Mouse (Mus musculus) cortical plate, adult 2 months (tissue): ENCODE measurements around the gene Vmn1r234.

ENCODE experiments used
- CTCF ChIP-seq: fragments of 200-500 bp; IDR thresholded peaks from 2 replicates; pipeline ENCODE4 v1.5.1; 2011; ENCODE audit warnings: mild to moderate bottlenecking, control low read depth, low read length; ENCODE audit not compliant: insufficient read depth; ENCODE audit errors: extremely low read depth
- POLR2A ChIP-seq: fragments of 200-500 bp; IDR thresholded peaks from 2 replicates; pipeline ENCODE4 v1.6.1; 2011; ENCODE audit warnings: mild to moderate bottlenecking, low read length, control low read depth; ENCODE audit not compliant: insufficient read depth; ENCODE audit errors: extremely low read depth

- TF ChIP-seq POLR2A, result no peak
- no peak for TF ChIP-seq CTCF
These were observed at the start of gene Vmn1r234 for GRCm38 (mm10) chr17:21225787-21226186.
